Mouse (Mus musculus) limb, embryonic 13.5 days (tissue): ENCODE data around the gene Tbc1d22a. TPM values are rescaled to one million over a fixed set of nuclear protein-coding genes. Genes with fewer than 3 reads are reported as not detected.

Experiments
- ATAC-seq: fragments of 200-750 bp; cut with Nextera tagmentation; 2 replicates; pipeline ENCODE4 v1.8.0; 2017; ENCODE audit warnings: low read depth, moderate number of reproducible peaks, moderate TSS enrichment; ENCODE audit not compliant: low FRiP score
- H3K27ac ChIP-seq: fragments of 300-500 bp; sonication (generic); 2 replicates; pipeline ENCODE4 v1.5.1; 2015; ENCODE audit warnings: inconsistent platforms, mild to moderate bottlenecking, moderate library complexity
- H3K27me3 ChIP-seq: fragments of 300-500 bp; sonication (generic); 2 replicates; pipeline ENCODE4 v1.6.1; 2015; ENCODE audit warnings: mild to moderate bottlenecking, inconsistent platforms
- H3K36me3 ChIP-seq: fragments of 300-500 bp; sonication (generic); 2 replicates; pipeline ENCODE4 v1.6.1; 2015; ENCODE audit warnings: inconsistent platforms, mild to moderate bottlenecking, moderate library complexity
- H3K4me1 ChIP-seq: fragments of 300-500 bp; sonication (generic); 2 replicates; pipeline ENCODE4 v1.6.1; 2015; ENCODE audit warnings: inconsistent platforms
- H3K4me2 ChIP-seq: fragments of 300-500 bp; sonication (generic); replicated peaks from 2 replicates; pipeline ENCODE4 v1.6.1; 2015; ENCODE audit warnings: inconsistent platforms, mild to moderate bottlenecking, moderate library complexity
- H3K4me3 ChIP-seq: fragments of 300-500 bp; sonication (generic); 2 replicates; pipeline ENCODE4 v1.5.1; 2015; ENCODE audit warnings: moderate library complexity, mild to moderate bottlenecking, inconsistent platforms
- H3K9ac ChIP-seq: fragments of 300-500 bp; sonication (generic); 2 replicates; pipeline ENCODE4 v1.6.1; 2015; ENCODE audit warnings: mild to moderate bottlenecking, inconsistent platforms
- H3K9me3 ChIP-seq: fragments of 300-500 bp; sonication (generic); 2 replicates; pipeline ENCODE4 v1.6.1; 2016; ENCODE audit warnings: inconsistent platforms
- WGBS: fragments of 180-500 bp; shearing (Covaris S2); methylation state at CpG from one replicate; pipeline ENCODE4 v1.1.7; 2015; 5-methylcytosine and 5-hydroxymethylcytosine counted together
- polyA plus RNA-seq: library from polyadenylated mRNA; unstranded; fragments of >200 nt; fragmentation: Nextera tagmentation; extraction: Ambion mirVana; gene quantifications from 2 replicates; pipeline ENCODE4 v1.2.1, GENCODE M21; 2015

The Tbc1d22a gene
- polyA plus RNA-seq, 1 experiment from 2014 or later = 12.5 TPM

- H3K36me3 ChIP-seq = no peaks in the 10 kb centered on the region
- H3K4me1 ChIP-seq = peaks cover 4% of the 10 kb centered on the region; the same call in 1 of the 2 replicates
- ATAC-seq = no peak
- no peak overlapping the region for H3K27ac ChIP-seq
- WGBS = 78% methylated on average over 3 of the region's 3 CpGs
- H3K4me3 ChIP-seq = no peak overlapping the region
- no peaks in the 10 kb centered on the region for H3K9me3 ChIP-seq
- H3K27me3 ChIP-seq = no peaks in the 10 kb centered on the region
- no peak overlapping the region for H3K9ac ChIP-seq
- no peak overlapping the region for H3K4me2 ChIP-seq
These were observed 245.2 kb downstream of the Tbc1d22a start for GRCm38 (mm10) chr15:86459413-86459812.

GRCm38 (mm10) chr15:86462636-86463035 lies 248.4 kb downstream of the Tbc1d22a start:
- WGBS = 72% methylated on average over 8 of the region's 8 CpGs
- Histone ChIP-seq H3K27ac (no peak overlapping the region), H3K27me3 (no peaks in the 10 kb centered on the region), H3K9me3 (no peaks in the 10 kb centered on the region; the same call in 1 of the 2 replicates), H3K36me3 (no peaks in the 10 kb centered on the region; the same call in 1 of the 2 replicates), H3K4me1 (peaks cover 4% of the 10 kb centered on the region; the same call in 1 of the 2 replicates), H3K4me3 (no peak overlapping the region), H3K4me2 (no peak overlapping the region), H3K9ac (no peak overlapping the region)
- ATAC-seq = no peak

- Histone ChIP-seq H3K9me3 (peaks cover 17% of the 10 kb centered on the region; the same call in 1 of the 2 replicates), H3K27ac (no peak overlapping the region), H3K9ac (no peak overlapping the region), H3K4me1 (peaks cover 8% of the 10 kb centered on the region), H3K4me3 (no peak overlapping the region), H3K36me3 (peaks cover 3% of the 10 kb centered on the region), H3K4me2 (no peak overlapping the region), H3K27me3 (no peaks in the 10 kb centered on the region)
- ATAC-seq = no peak
These were observed 253.8 kb downstream of the Tbc1d22a start for GRCm38 (mm10) chr15:86468082-86468481.

GRCm38 (mm10) chr15:86471136-86471535 lies 256.9 kb downstream of the Tbc1d22a start:
- no peak for ATAC-seq
- no peak overlapping the region for H3K9ac ChIP-seq
- WGBS = 71% methylated on average over 7 of the region's 7 CpGs
- H3K4me1 ChIP-seq = peaks cover 27% of the 10 kb centered on the region
- no peak overlapping the region for H3K27ac ChIP-seq
- H3K27me3 ChIP-seq = no peaks in the 10 kb centered on the region
- no peak overlapping the region for H3K4me2 ChIP-seq
- H3K4me3 ChIP-seq = no peak overlapping the region
- H3K36me3 ChIP-seq = peaks cover 3% of the 10 kb centered on the region
- peaks cover 17% of the 10 kb centered on the region; the same call in 1 of the 2 replicates for H3K9me3 ChIP-seq

- Histone ChIP-seq H3K27ac (no peak overlapping the region), H3K4me2 (peak overlapping the region; percentile 16), H3K9me3 (peaks cover 13% of the 10 kb centered on the region; the same call in 1 of the 2 replicates), H3K36me3 (peaks cover 3% of the 10 kb centered on the region; the same call in 1 of the 2 replicates), H3K4me1 (peaks cover 48% of the 10 kb centered on the region), H3K27me3 (no peaks in the 10 kb centered on the region), H3K4me3 (no peak overlapping the region), H3K9ac (no peak overlapping the region)
- WGBS = 16% methylated on average over 11 of the region's 11 CpGs
- ATAC-seq = peak; percentile 80
These were observed 259.2 kb downstream of the Tbc1d22a start for GRCm38 (mm10) chr15:86473473-86473872.

- H3K27ac ChIP-seq = no peak overlapping the region
These were observed 260.7 kb downstream of the Tbc1d22a start for GRCm38 (mm10) chr15:86474951-86475350.

GRCm38 (mm10) chr15:86476483-86476882 lies 262.2 kb downstream of the Tbc1d22a start:
- H3K4me1 ChIP-seq = peaks cover 58% of the 10 kb centered on the region
- 67% methylated on average over 6 of the region's 6 CpGs for whole genome bisulfite sequencing
- ATAC-seq = no peak

More at GRCm38 (mm10) chr15:86474951-86475350, 260.7 kb downstream of the Tbc1d22a start:
- ATAC-seq = no peak
- H3K27me3 ChIP-seq = no peaks in the 10 kb centered on the region
- H3K36me3 ChIP-seq = no peaks in the 10 kb centered on the region
- 49% methylated on average over 5 of the region's 5 CpGs for WGBS
- no peaks in the 10 kb centered on the region for H3K9me3 ChIP-seq
- no peak overlapping the region for H3K9ac ChIP-seq
- H3K4me2 ChIP-seq = no peak overlapping the region
- H3K4me3 ChIP-seq = no peak overlapping the region
- H3K4me1 ChIP-seq = peaks cover 58% of the 10 kb centered on the region

GRCm38 (mm10) chr15:86477032-86477431 lies 262.8 kb downstream of the Tbc1d22a start:
- ATAC-seq = no peak
- peak overlapping the region; percentile 28; the same call in 1 of the 2 replicates for H3K27ac ChIP-seq

More at GRCm38 (mm10) chr15:86476483-86476882, 262.2 kb downstream of the Tbc1d22a start:
- Histone ChIP-seq H3K27ac (no peak overlapping the region), H3K9me3 (no peaks in the 10 kb centered on the region), H3K36me3 (no peaks in the 10 kb centered on the region), H3K4me3 (no peak overlapping the region), H3K9ac (no peak overlapping the region), H3K27me3 (no peaks in the 10 kb centered on the region), H3K4me2 (no peak overlapping the region)

GRCm38 (mm10) chr15:86477471-86477992 lies 263.3 kb downstream of the Tbc1d22a start:
- no peaks in the 10 kb centered on the region for H3K9me3 ChIP-seq
- no peak overlapping the region for H3K4me2 ChIP-seq
- no peak for ATAC-seq
- no peak overlapping the region for H3K4me3 ChIP-seq
- peak overlapping the region; percentile 28; the same call in 1 of the 2 replicates for H3K27ac ChIP-seq
- H3K27me3 ChIP-seq = no peaks in the 10 kb centered on the region
- H3K9ac ChIP-seq = no peak overlapping the region
- H3K4me1 ChIP-seq = peaks cover 53% of the 10 kb centered on the region
- no peaks in the 10 kb centered on the region for H3K36me3 ChIP-seq

More at GRCm38 (mm10) chr15:86477032-86477431, 262.8 kb downstream of the Tbc1d22a start:
- 28% methylated on average over 6 of the region's 6 CpGs for WGBS
- no peak overlapping the region for H3K4me3 ChIP-seq
- H3K27me3 ChIP-seq = no peaks in the 10 kb centered on the region
- no peak overlapping the region for H3K4me2 ChIP-seq
- H3K4me1 ChIP-seq = peaks cover 58% of the 10 kb centered on the region
- no peaks in the 10 kb centered on the region for H3K9me3 ChIP-seq
- no peak overlapping the region for H3K9ac ChIP-seq
- H3K36me3 ChIP-seq = no peaks in the 10 kb centered on the region

- Histone ChIP-seq H3K9me3 (no peaks in the 10 kb centered on the region), H3K4me3 (no peak overlapping the region), H3K9ac (no peak overlapping the region), H3K27me3 (no peaks in the 10 kb centered on the region), H3K4me1 (peaks cover 42% of the 10 kb centered on the region), H3K4me2 (peak overlapping the region; percentile 3; the same call in 1 of the 2 replicates), H3K36me3 (no peaks in the 10 kb centered on the region), H3K27ac (no peak overlapping the region)
- WGBS = 38% methylated on average over 13 of the region's 13 CpGs
- ATAC-seq = no peak
These were observed 264.6 kb downstream of the Tbc1d22a start for GRCm38 (mm10) chr15:86478685-86479502.

- WGBS = 88% methylated on average over 5 of the region's 5 CpGs
- Histone ChIP-seq H3K4me3 (no peak overlapping the region), H3K36me3 (no peaks in the 10 kb centered on the region), H3K27me3 (no peaks in the 10 kb centered on the region), H3K4me2 (no peak overlapping the region), H3K9me3 (no peaks in the 10 kb centered on the region), H3K9ac (no peak overlapping the region), H3K4me1 (peaks cover 40% of the 10 kb centered on the region), H3K27ac (no peak overlapping the region)
- no peak for ATAC-seq
These were observed 268.1 kb downstream of the Tbc1d22a start for GRCm38 (mm10) chr15:86482362-86482761.

GRCm38 (mm10) chr15:86485815-86486214 lies 271.6 kb downstream of the Tbc1d22a start:
- no peaks in the 10 kb centered on the region for H3K27me3 ChIP-seq
- H3K9ac ChIP-seq = no peak overlapping the region
- no peak overlapping the region for H3K4me2 ChIP-seq
- no peak for ATAC-seq
- no peaks in the 10 kb centered on the region for H3K36me3 ChIP-seq
- WGBS = 49% methylated on average over 6 of the region's 6 CpGs
- no peak overlapping the region for H3K27ac ChIP-seq
- H3K4me1 ChIP-seq = peaks cover 30% of the 10 kb centered on the region
- H3K9me3 ChIP-seq = no peaks in the 10 kb centered on the region
- no peak overlapping the region for H3K4me3 ChIP-seq
